13 mouse cellular contexts compared by ENCODE assay signal in genomic region chr1:74034211-74034610, GRCm38 (mm10).
DNase-seq lines count a peak whose midpoint lies in the region; ATAC-seq and TF ChIP-seq lines count a peak whose summit lies in the region.
"Had no signal": no experiment of that assay in that cellular context is flagged by ENCODE, and none has a peak within 500 bp of the region (broad histone marks: within the 10 kb centered on the region; RNA-seq: fewer than 3 reads in every experiment).

No protein-coding gene starts in this region.

- intact Hi-C loops in heart, postnatal 14 days (cut with DNase I), result loop anchor here (5.0 kb wide), 1 partner anchor 37 kb away; no protein-coding TSS in a partner anchor

- H3K9me3 ChIP-seq in heart, embryonic 16.5 days (replicated peaks; ENCODE audit: control insufficient read depth, low read length), result no peaks in the 10 kb centered on the region
- no peaks in the 10 kb centered on the region for H3K9me3 ChIP-seq in liver, embryonic 11.5 days (ENCODE audit: control insufficient read depth, low read length)
- no peaks in the 10 kb centered on the region for H3K9me3 ChIP-seq in embryonic facial prominence, embryonic 10.5 days
- H3K9me3 ChIP-seq: embryonic facial prominence, embryonic 13.5 days; liver, embryonic 13.5 days; midbrain, embryonic 10.5 days had no signal

- H3K27ac ChIP-seq in heart, embryonic 16.5 days (ENCODE audit: low read length), result peak overlapping the region; percentile 69
- peak overlapping the region; percentile 7 for H3K27ac ChIP-seq in liver, adult 2 months (replicated peaks; ENCODE audit: insufficient read depth, low read depth, low read length)
- no peak overlapping the region for H3K27ac ChIP-seq in liver, embryonic 11.5 days (ENCODE audit: low read depth, low read length)
- H3K27ac ChIP-seq in embryonic facial prominence, embryonic 10.5 days (replicated peaks), result peak overlapping the region; percentile 54; the same call in 1 of the 2 replicates
- H3K27ac ChIP-seq: embryonic facial prominence, embryonic 13.5 days; liver, embryonic 13.5 days; midbrain, embryonic 10.5 days had no signal

- H3K4me2 ChIP-seq in heart, embryonic 16.5 days (ENCODE audit: low read depth, low read length), result peak overlapping the region; percentile 74
- no peak overlapping the region for H3K4me2 ChIP-seq in liver, embryonic 11.5 days
- H3K4me2 ChIP-seq: embryonic facial prominence, embryonic 13.5 days; liver, embryonic 13.5 days had no signal

- H3K27me3 ChIP-seq in heart, embryonic 16.5 days (ENCODE audit: control insufficient read depth, insufficient read depth, low read length), result no peaks in the 10 kb centered on the region
- no peaks in the 10 kb centered on the region for H3K27me3 ChIP-seq in liver, adult 2 months (ENCODE audit: control insufficient read depth, insufficient read depth, low read length)
- peaks cover 22% of the 10 kb centered on the region for H3K27me3 ChIP-seq in liver, embryonic 11.5 days (replicated peaks; ENCODE audit: control insufficient read depth, insufficient read depth, low read length)
- H3K27me3 ChIP-seq in embryonic facial prominence, embryonic 10.5 days (replicated peaks; ENCODE audit: low read depth, poor library complexity, severe bottlenecking), result peaks cover 23% of the 10 kb centered on the region
- H3K27me3 ChIP-seq: embryonic facial prominence, embryonic 13.5 days had no signal

- no peak for TF ChIP-seq POLR2A in liver, adult 2 months (IDR thresholded peaks at IDR 0.05; ENCODE audit: extremely low read depth, insufficient read depth, low read length)

- H3K4me3 ChIP-seq in heart, embryonic 16.5 days (ENCODE audit: low read length), result no peak overlapping the region
- H3K4me3 ChIP-seq in liver, adult 2 months (ENCODE audit: insufficient read depth, low read depth, low read length), result 0 out of 2 replicates have a peak overlapping the region, but pooled peaks have one; percentile 16
- H3K4me3 ChIP-seq in liver, embryonic 11.5 days (ENCODE audit: low read depth, low read length), result no peak overlapping the region
- H3K4me3 ChIP-seq in embryonic facial prominence, embryonic 10.5 days, result no peak overlapping the region
- H3K4me3 ChIP-seq: embryonic facial prominence, embryonic 13.5 days; liver, embryonic 13.5 days; midbrain, embryonic 10.5 days had no signal

- H3K36me3 ChIP-seq in heart, embryonic 16.5 days (ENCODE audit: control insufficient read depth, insufficient read depth), result no peaks in the 10 kb centered on the region
- no peaks in the 10 kb centered on the region for H3K36me3 ChIP-seq in liver, adult 2 months (ENCODE audit: control insufficient read depth, insufficient read depth, low read length)
- no peaks in the 10 kb centered on the region for H3K36me3 ChIP-seq in liver, embryonic 11.5 days (ENCODE audit: control insufficient read depth, insufficient read depth, low read length)
- 0 out of 2 replicates have a peak, but pooled peaks cover 2% of the 10 kb centered on the region for H3K36me3 ChIP-seq in embryonic facial prominence, embryonic 10.5 days (replicated peaks)
- H3K36me3 ChIP-seq: embryonic facial prominence, embryonic 13.5 days; liver, embryonic 13.5 days; midbrain, embryonic 10.5 days had no signal

- DNase-seq in heart, postnatal 14 days, result no peak
- no peak for DNase-seq in liver, adult 2 months (ENCODE audit: extremely low read depth, low read depth, low spot score)
- DNase-seq in liver, embryonic 11.5 days (ENCODE audit: low spot score), result no peak
- DNase-seq in embryonic facial prominence, embryonic 10.5 days (ENCODE audit: low spot score), result no peak
- peak; percentile 38 to 76 for DNase-seq in kidney, postnatal 25 days
- DNase-seq in adrenal gland, adult 8-10 months, result no peak
- DNase-seq: cerebellum, adult 11-12 months; liver, embryonic 13.5 days; thymus, adult 2 months had no signal

- peaks cover 94% of the 10 kb centered on the region for H3K4me1 ChIP-seq in heart, embryonic 16.5 days (ENCODE audit: control insufficient read depth, insufficient read depth, low read length)
- peaks cover 46% of the 10 kb centered on the region for H3K4me1 ChIP-seq in liver, adult 2 months (ENCODE audit: control insufficient read depth, insufficient read depth, low read length)
- H3K4me1 ChIP-seq in liver, embryonic 11.5 days (replicated peaks; ENCODE audit: control insufficient read depth, insufficient read depth, low read length), result peaks cover 31% of the 10 kb centered on the region
- peaks cover 99% of the 10 kb centered on the region for H3K4me1 ChIP-seq in embryonic facial prominence, embryonic 10.5 days

- no peak for TF ChIP-seq CTCF in liver, adult 2 months (IDR thresholded peaks at IDR 0.05; ENCODE audit: low read depth, low read length)

- no peak for ATAC-seq in heart, embryonic 16.5 days (replicated peaks; ENCODE audit: extremely low read depth, insufficient read depth, low FRiP score)
- ATAC-seq in liver, embryonic 11.5 days (replicated peaks; ENCODE audit: low FRiP score), result no peak
- ATAC-seq: activated CD4-positive, CD25-positive, alpha-beta regulatory T cell, adult 4 months had no signal

- peak overlapping the region; percentile 77 for H3K9ac ChIP-seq in heart, embryonic 16.5 days (ENCODE audit: low read length)
- no peak overlapping the region for H3K9ac ChIP-seq in liver, adult 2 months (ENCODE audit: low read depth, low read length)
- H3K9ac ChIP-seq in liver, embryonic 11.5 days (ENCODE audit: low read depth, low read length), result no peak overlapping the region
- H3K9ac ChIP-seq: liver, embryonic 13.5 days had no signal

- H3K79me2 ChIP-seq in liver, adult 2 months (ENCODE audit: control insufficient read depth, insufficient read depth, low read length), result peaks cover 83% of the 10 kb centered on the region

Comparison
In these comparisons a context has a peak if more than half of its experiments do, and no peak if none do; other contexts are left out.
1. DNase-seq: peak in kidney, postnatal 25 days (2 of 2); none in heart, postnatal 14 days (0 of 2), liver, adult 2 months (single experiment), liver, embryonic 11.5 days (single experiment), embryonic facial prominence, embryonic 10.5 days (single experiment) and adrenal gland, adult 8-10 months (single experiment).